Mouse (Mus musculus): ENCODE results near the gene Mapk11. TPM values are rescaled to one million over a fixed set of nuclear protein-coding genes. Genes with fewer than 3 reads are reported as not detected.

Gene Mapk11
- total and polyA plus RNA-seq, 3 experiments = 0.04 TPM; not detected in 1

- no peak for DNase-seq (ENCODE audit: low read depth, low spot score)
- TF ChIP-seq SIN3A (IDR thresholded peaks at IDR 0.05; ENCODE audit: low read length) (no peak), TAL1 (IDR thresholded peaks at IDR 0.05; ENCODE audit: low read length) (no peak), GATA1 (IDR thresholded peaks at IDR 0.05; ENCODE audit: low read depth, low read length) (no peak), NELFE (IDR thresholded peaks at IDR 0.05; ENCODE audit: low read depth, low read length) (no peak), MAX (IDR thresholded peaks at IDR 0.05; ENCODE audit: low read length) (no peak), GABPA (IDR thresholded peaks at IDR 0.05; ENCODE audit: low read depth, low read length) (no peak), CHD1 (IDR thresholded peaks at IDR 0.05; ENCODE audit: low read depth, low read length) (no peak), POLR2AphosphoS5 (IDR thresholded peaks at IDR 0.05; ENCODE audit: borderline replicate concordance, low read depth, low read length) (no peak), MEF2A (IDR thresholded peaks at IDR 0.05; ENCODE audit: extremely low read depth, insufficient replicate concordance, low read depth, low read length, poor library complexity, severe bottlenecking) (no peak), ELF1 (IDR thresholded peaks at IDR 0.05; ENCODE audit: low read depth, low read length) (no peak)
- Histone ChIP-seq H3K36me3 (ENCODE audit: control insufficient read depth in 1 of 2, insufficient read depth in 2 of 2, low read length in 2 of 2) (no peaks in the 10 kb centered on the region), H3K27me3 (ENCODE audit: control insufficient read depth in 1 of 2, insufficient read depth in 2 of 2, low read length in 2 of 2) (no peaks in the 10 kb centered on the region; a peak in 1 of 4 replicates), H3K4me3 (ENCODE audit: control insufficient read depth in 1 of 2, insufficient read depth in 1 of 2, low read depth in 2 of 2, low read length in 2 of 2) (no peak overlapping the region), H3K9me3 (replicated peaks; ENCODE audit: insufficient read depth, low read length) (no peaks in the 10 kb centered on the region), H3K9ac (ENCODE audit: control insufficient read depth, low read depth, low read length, poor library complexity, severe bottlenecking) (no peak overlapping the region), H3K27ac (ENCODE audit: control insufficient read depth, low read depth, low read length) (no peak overlapping the region), H3K79me2 (ENCODE audit: control insufficient read depth, insufficient read depth, low read length, poor library complexity) (no peaks in the 10 kb centered on the region), H3K4me1 (ENCODE audit: control insufficient read depth in 1 of 2, insufficient read depth in 2 of 2, low read length in 2 of 2) (no peaks in the 10 kb centered on the region)
Measured at GRCm38 (mm10) chr15:89141443-89141842, 8.0 kb downstream of the Mapk11 start.

- Histone ChIP-seq H3K79me2 (ENCODE audit: control insufficient read depth, insufficient read depth, low read length, poor library complexity) (no peaks in the 10 kb centered on the region), H3K4me3 (ENCODE audit: control insufficient read depth in 1 of 2, insufficient read depth in 1 of 2, low read depth in 2 of 2, low read length in 2 of 2) (no peak within 1 kb of the TSS), H3K36me3 (ENCODE audit: control insufficient read depth in 1 of 2, insufficient read depth in 2 of 2, low read length in 2 of 2) (no peaks in the 10 kb centered on the region), H3K9ac (ENCODE audit: control insufficient read depth, low read depth, low read length, poor library complexity, severe bottlenecking) (no peak within 1 kb of the TSS), H3K27me3 (ENCODE audit: control insufficient read depth in 1 of 2, insufficient read depth in 2 of 2, low read length in 2 of 2) (no peaks in the 10 kb centered on the region; a peak in 1 of 4 replicates), H3K27ac (ENCODE audit: control insufficient read depth, low read depth, low read length) (no peak within 1 kb of the TSS), H3K4me1 (ENCODE audit: control insufficient read depth in 1 of 2, insufficient read depth in 2 of 2, low read length in 2 of 2) (no peaks in the 10 kb centered on the region), H3K9me3 (replicated peaks; ENCODE audit: insufficient read depth, low read length) (no peaks in the 10 kb centered on the region)
- no peak for TF ChIP-seq RCOR1 (IDR thresholded peaks at IDR 0.05; ENCODE audit: low read depth, low read length)
- no peak for TF ChIP-seq CTCF (IDR thresholded peaks at IDR 0.05 in 2 of 3, conservative IDR thresholded peaks at IDR 0.05 in 1 of 3; ENCODE audit: control insufficient read depth in 1 of 3, insufficient read depth in 1 of 3, low read depth in 2 of 3, low read length in 3 of 3, poor library complexity in 1 of 3, severe bottlenecking in 1 of 3)
- no peak for TF ChIP-seq NRF1 (IDR thresholded peaks at IDR 0.05; ENCODE audit: insufficient read depth, low read depth, low read length, poor library complexity, severe bottlenecking)
- no peak for TF ChIP-seq MEF2A (IDR thresholded peaks at IDR 0.05; ENCODE audit: extremely low read depth, insufficient replicate concordance, low read depth, low read length, poor library complexity, severe bottlenecking)
- TF ChIP-seq MAZ (IDR thresholded peaks at IDR 0.05; ENCODE audit: low read depth, low read length) = no peak
- no peak for DNase-seq (ENCODE audit: low read depth, low spot score)
Measured at GRCm38 (mm10) chr15:89140659-89141252, 8.7 kb downstream of the Mapk11 start, which contains the start of gene Mapk12. Gene Mapk12 (minus strand): TSS chr15:89140703.

Measured in MEL (cell line).